Mouse (Mus musculus): ENCODE results near the gene Tmem268. TPM values are rescaled to one million over a fixed set of nuclear protein-coding genes. Genes with fewer than 3 reads are reported as not detected.

Gene Tmem268
- 13.8 and 15.8 TPM in 2 replicates for polyA plus RNA-seq (2012; rRNA removed)

GRCm38 (mm10) chr4:63558407-63559081 is at the start of gene Tmem268:
Gene Tmem268, plus strand, starts transcription at chr4:63558781.
- no peaks in the 10 kb centered on the region for H3K27me3 ChIP-seq (ENCODE audit: control insufficient read depth, insufficient read depth, low read length)
- TF ChIP-seq CTCF (IDR thresholded peaks at IDR 0.05; ENCODE audit: extremely low read depth, insufficient read depth, insufficient read length, insufficient replicate concordance): 0 out of 2 replicates have a peak, but pooled peaks have one; percentile 13
- no peak for TF ChIP-seq POLR2A (IDR thresholded peaks at IDR 0.05; ENCODE audit: low read depth, low read length)
- H3K4me3 ChIP-seq (ENCODE audit: extremely low read depth, insufficient read depth, insufficient read length): peak within 1 kb of the TSS; percentile 85
- peak in 1 of 2 experiments; percentile 72 for DNase-seq (ENCODE audit: low read depth in 1 of 2, low spot score in 2 of 2)
- peaks cover 51% of the 10 kb centered on the region; the same call in 1 of the 2 replicates for H3K4me1 ChIP-seq (ENCODE audit: control insufficient read depth, insufficient read depth, insufficient read length)
- peak within 1 kb of the TSS; percentile 89 for H3K27ac ChIP-seq (ENCODE audit: insufficient read depth, low read length)
- no peaks in the 10 kb centered on the region for H3K36me3 ChIP-seq (ENCODE audit: control insufficient read depth, insufficient read depth, low read length)
- WGBS: under 1% methylated on average over 78 of the region's 81 CpGs

- WGBS: 84% methylated on average over 2 of the region's 2 CpGs
- no peak overlapping the region for H3K4me3 ChIP-seq (ENCODE audit: extremely low read depth, insufficient read depth, insufficient read length)
- no peaks in the 10 kb centered on the region for H3K4me1 ChIP-seq (ENCODE audit: control insufficient read depth, insufficient read depth, insufficient read length)
- TF ChIP-seq POLR2A (IDR thresholded peaks at IDR 0.05; ENCODE audit: low read depth, low read length): no peak
- TF ChIP-seq CTCF (IDR thresholded peaks at IDR 0.05; ENCODE audit: extremely low read depth, insufficient read depth, insufficient read length, insufficient replicate concordance): no peak
- H3K27ac ChIP-seq (ENCODE audit: insufficient read depth, low read length): no peak overlapping the region
- DNase-seq (ENCODE audit: low read depth in 1 of 2, low spot score in 2 of 2): no peak
- H3K36me3 ChIP-seq (ENCODE audit: control insufficient read depth, insufficient read depth, low read length): no peaks in the 10 kb centered on the region
- no peaks in the 10 kb centered on the region for H3K27me3 ChIP-seq (ENCODE audit: control insufficient read depth, insufficient read depth, low read length)
Measured at GRCm38 (mm10) chr4:63512921-63513320, 45.7 kb upstream of the Tmem268 start.

- TF ChIP-seq CTCF (IDR thresholded peaks at IDR 0.05; ENCODE audit: extremely low read depth, insufficient read depth, insufficient read length, insufficient replicate concordance) (no peak), POLR2A (IDR thresholded peaks at IDR 0.05; ENCODE audit: low read depth, low read length) (no peak)
- WGBS: 60% methylated on average over 4 of the region's 4 CpGs
- H3K4me1 ChIP-seq (ENCODE audit: control insufficient read depth, insufficient read depth, insufficient read length): no peaks in the 10 kb centered on the region
- H3K27me3 ChIP-seq (ENCODE audit: control insufficient read depth, insufficient read depth, low read length): no peaks in the 10 kb centered on the region
- DNase-seq (ENCODE audit: low read depth in 1 of 2, low spot score in 2 of 2): no peak
- no peak overlapping the region for H3K27ac ChIP-seq (ENCODE audit: insufficient read depth, low read length)
- no peaks in the 10 kb centered on the region for H3K36me3 ChIP-seq (ENCODE audit: control insufficient read depth, insufficient read depth, low read length)
- no peak overlapping the region for H3K4me3 ChIP-seq (ENCODE audit: extremely low read depth, insufficient read depth, insufficient read length)
Measured at GRCm38 (mm10) chr4:63514454-63514984, 44.1 kb upstream of the Tmem268 start.

- 38% methylated on average over 5 of the region's 5 CpGs for WGBS
- Histone ChIP-seq H3K4me3 (ENCODE audit: extremely low read depth, insufficient read depth, insufficient read length) (no peak overlapping the region), H3K36me3 (ENCODE audit: control insufficient read depth, insufficient read depth, low read length) (no peaks in the 10 kb centered on the region), H3K4me1 (ENCODE audit: control insufficient read depth, insufficient read depth, insufficient read length) (no peaks in the 10 kb centered on the region), H3K27me3 (ENCODE audit: control insufficient read depth, insufficient read depth, low read length) (no peaks in the 10 kb centered on the region), H3K27ac (ENCODE audit: insufficient read depth, low read length) (no peak overlapping the region)
- TF ChIP-seq CTCF (IDR thresholded peaks at IDR 0.05; ENCODE audit: extremely low read depth, insufficient read depth, insufficient read length, insufficient replicate concordance): no peak
- TF ChIP-seq POLR2A (IDR thresholded peaks at IDR 0.05; ENCODE audit: low read depth, low read length): no peak
- no peak for DNase-seq (ENCODE audit: low read depth in 1 of 2, low spot score in 2 of 2)
Measured at GRCm38 (mm10) chr4:63515021-63515420, 43.6 kb upstream of the Tmem268 start.

- Histone ChIP-seq H3K4me3 (ENCODE audit: extremely low read depth, insufficient read depth, insufficient read length) (no peak overlapping the region), H3K36me3 (ENCODE audit: control insufficient read depth, insufficient read depth, low read length) (no peaks in the 10 kb centered on the region), H3K27me3 (ENCODE audit: control insufficient read depth, insufficient read depth, low read length) (no peaks in the 10 kb centered on the region), H3K27ac (ENCODE audit: insufficient read depth, low read length) (no peak overlapping the region), H3K4me1 (ENCODE audit: control insufficient read depth, insufficient read depth, insufficient read length) (no peaks in the 10 kb centered on the region)
- WGBS: 80% methylated on average over 2 of the region's 2 CpGs
- no peak for TF ChIP-seq CTCF (IDR thresholded peaks at IDR 0.05; ENCODE audit: extremely low read depth, insufficient read depth, insufficient read length, insufficient replicate concordance)
- TF ChIP-seq POLR2A (IDR thresholded peaks at IDR 0.05; ENCODE audit: low read depth, low read length): no peak
- DNase-seq (ENCODE audit: low read depth in 1 of 2, low spot score in 2 of 2): no peak
Measured at GRCm38 (mm10) chr4:63521813-63522419, 36.7 kb upstream of the Tmem268 start.

- no peak for DNase-seq (ENCODE audit: low read depth in 1 of 2, low spot score in 2 of 2)
- no peaks in the 10 kb centered on the region for H3K36me3 ChIP-seq (ENCODE audit: control insufficient read depth, insufficient read depth, low read length)
- no peak overlapping the region for H3K4me3 ChIP-seq (ENCODE audit: extremely low read depth, insufficient read depth, insufficient read length)
- H3K27me3 ChIP-seq (ENCODE audit: control insufficient read depth, insufficient read depth, low read length): no peaks in the 10 kb centered on the region
- WGBS: 89% methylated on average over 8 of the region's 8 CpGs
- no peak overlapping the region for H3K27ac ChIP-seq (ENCODE audit: insufficient read depth, low read length)
- TF ChIP-seq CTCF (IDR thresholded peaks at IDR 0.05; ENCODE audit: extremely low read depth, insufficient read depth, insufficient read length, insufficient replicate concordance): no peak
- no peak for TF ChIP-seq POLR2A (IDR thresholded peaks at IDR 0.05; ENCODE audit: low read depth, low read length)
- no peaks in the 10 kb centered on the region for H3K4me1 ChIP-seq (ENCODE audit: control insufficient read depth, insufficient read depth, insufficient read length)
Measured at GRCm38 (mm10) chr4:63525514-63525913, 33.1 kb upstream of the Tmem268 start.
